Mouse (Mus musculus) myocyte (in vitro differentiated cells): ENCODE data around the gene Adgrf5. TPM values are rescaled to one million over a fixed set of nuclear protein-coding genes. Genes with fewer than 3 reads are reported as not detected.

Source experiments
- H3K27me3 ChIP-seq: one replicate; pipeline ENCODE4 v1.6.1; 2011; ENCODE audit not compliant: control insufficient read depth, insufficient read depth, insufficient read length
- H3K36me3 ChIP-seq: one replicate; pipeline ENCODE4 v1.6.1; 2011; ENCODE audit not compliant: control insufficient read depth, insufficient read depth
- H3K4me2 ChIP-seq: one replicate; pipeline ENCODE4 v1.6.1; 2011; ENCODE audit warnings: low read depth, control low read depth
- H3K4me3 ChIP-seq: one replicate; pipeline ENCODE4 v1.5.1; 2011; ENCODE audit warnings: mild to moderate bottlenecking, control low read depth, moderate library complexity
- H3K79me2 ChIP-seq: one replicate; pipeline ENCODE4 v1.6.1; 2011; ENCODE audit not compliant: control insufficient read depth, insufficient read depth
- H3ac ChIP-seq: one replicate; pipeline ENCODE4 v1.6.1; 2011; ENCODE audit not compliant: control insufficient read depth, insufficient read length
- CEBPB ChIP-seq: IDR thresholded peaks from 2 replicates; pipeline ENCODE4 v1.6.1; 2011; ENCODE audit warnings: mild to moderate bottlenecking, moderate library complexity; ENCODE audit not compliant: poor library complexity, insufficient read depth, severe bottlenecking
- E2F4 ChIP-seq: IDR thresholded peaks from one replicate; pipeline ENCODE4 v1.6.1; 2011; ENCODE audit warnings: mild to moderate bottlenecking, control low read depth, moderate library complexity; ENCODE audit not compliant: insufficient read depth
- MAX ChIP-seq: IDR thresholded peaks from one replicate; pipeline ENCODE4 v1.6.1; 2011; ENCODE audit warnings: low read depth, mild to moderate bottlenecking, control low read depth
- MYOD1 ChIP-seq, 3 experiments: IDR thresholded peaks; one replicate each; pipeline ENCODE4 v1.6.1; 2011; ENCODE audit warnings: control low read depth in 2 of 3, low read depth in 2 of 3, mild to moderate bottlenecking in 2 of 3, moderate library complexity in 1 of 3; ENCODE audit not compliant: insufficient read length in 2 of 3, control insufficient read depth in 1 of 3
- MYOG ChIP-seq, 3 experiments: IDR thresholded peaks; one replicate each; pipeline ENCODE4 v1.6.1; 2011; ENCODE audit warnings: control low read depth in 2 of 3, low read depth in 2 of 3, mild to moderate bottlenecking in 2 of 3; ENCODE audit not compliant: insufficient read length in 2 of 3, control insufficient read depth in 1 of 3, insufficient read depth in 1 of 3
- POLR2A ChIP-seq: IDR thresholded peaks from one replicate; pipeline ENCODE4 v1.6.1; 2011; ENCODE audit warnings: low read depth, mild to moderate bottlenecking, control low read depth, moderate library complexity; ENCODE audit not compliant: insufficient read length
- POLR2AphosphoS2 ChIP-seq: IDR thresholded peaks from one replicate; pipeline ENCODE4 v1.6.1; 2011; ENCODE audit warnings: low read depth, control low read depth; ENCODE audit not compliant: insufficient read length
- REST ChIP-seq: IDR thresholded peaks from one replicate; pipeline ENCODE4 v1.6.1; 2011; ENCODE audit warnings: mild to moderate bottlenecking, control low read depth, moderate library complexity; ENCODE audit not compliant: insufficient read depth, insufficient read length
- SRF ChIP-seq: IDR thresholded peaks from one replicate; pipeline ENCODE4 v1.6.1; 2011; ENCODE audit warnings: low read depth; ENCODE audit not compliant: control insufficient read depth, insufficient read length
- TCF12 ChIP-seq: IDR thresholded peaks from one replicate; pipeline ENCODE4 v1.6.1; 2011; ENCODE audit warnings: mild to moderate bottlenecking, control low read depth; ENCODE audit not compliant: poor library complexity, insufficient read depth, severe bottlenecking
- TCF3 ChIP-seq: IDR thresholded peaks from one replicate; pipeline ENCODE4 v1.6.1; 2011; ENCODE audit warnings: low read depth, control low read depth; ENCODE audit not compliant: insufficient read length
- USF1 ChIP-seq: IDR thresholded peaks from one replicate; pipeline ENCODE4 v1.6.1; 2011; ENCODE audit warnings: low read depth, mild to moderate bottlenecking, control low read depth, moderate library complexity
- polyA plus RNA-seq: library from polyadenylated mRNA; unstranded; fragments of >200 nt; fragmentation: generic; extraction: Trizol; gene quantifications from one replicate; pipeline ENCODE4 v1.2.1, GENCODE M21; 2012; ENCODE audit warnings: missing spikeins

Adgrf5 gene
- polyA plus RNA-seq, 1 experiment, result 0.04 TPM

GRCm38 (mm10) chr17:43495502-43495901, 135.3 kb downstream of the Adgrf5 start:
- no peaks in the 10 kb centered on the region for H3K36me3 ChIP-seq
- H3K79me2 ChIP-seq, result no peaks in the 10 kb centered on the region
- no peak overlapping the region for H3K4me3 ChIP-seq
- no peak overlapping the region for H3K4me2 ChIP-seq
- no peaks in the 10 kb centered on the region for H3K27me3 ChIP-seq
- TF ChIP-seq TCF3, result no peak
- no peak for TF ChIP-seq POLR2AphosphoS2
- TF ChIP-seq MAX, result no peak
- TF ChIP-seq MYOD1 (IDR thresholded peaks at IDR 0.05; ENCODE audit: control insufficient read depth in 1 of 3, insufficient read length in 2 of 3, low read depth in 2 of 3), result no peak
- no peak for TF ChIP-seq POLR2A
- no peak for TF ChIP-seq REST
- no peak overlapping the region for H3ac ChIP-seq

- Histone ChIP-seq H3ac (no peak overlapping the region), H3K4me3 (no peak overlapping the region), H3K79me2 (no peaks in the 10 kb centered on the region), H3K4me2 (no peak overlapping the region), H3K36me3 (no peaks in the 10 kb centered on the region), H3K27me3 (no peaks in the 10 kb centered on the region)
- TF ChIP-seq E2F4, result no peak
- TF ChIP-seq REST, result no peak
- no peak for TF ChIP-seq TCF3
- TF ChIP-seq CEBPB, result no peak
- TF ChIP-seq SRF, result no peak
- no peak for TF ChIP-seq MAX
- TF ChIP-seq USF1, result no peak
- TF ChIP-seq MYOD1 (IDR thresholded peaks at IDR 0.05; ENCODE audit: control insufficient read depth in 1 of 3, insufficient read length in 2 of 3, low read depth in 2 of 3), result no peak
- TF ChIP-seq MYOG (IDR thresholded peaks at IDR 0.05; ENCODE audit: control insufficient read depth in 1 of 3, insufficient read depth in 1 of 3, insufficient read length in 2 of 3, low read depth in 2 of 3), result no peak
- TF ChIP-seq POLR2A, result no peak
- no peak for TF ChIP-seq TCF12
- TF ChIP-seq POLR2AphosphoS2, result no peak
Observed at GRCm38 (mm10) chr17:43497521-43497920, 137.3 kb downstream of the Adgrf5 start.

- no peak for TF ChIP-seq MYOD1 (IDR thresholded peaks at IDR 0.05; ENCODE audit: control insufficient read depth in 1 of 3, insufficient read length in 2 of 3, low read depth in 2 of 3)
- TF ChIP-seq POLR2AphosphoS2, result no peak
- no peak for TF ChIP-seq REST
- TF ChIP-seq POLR2A, result no peak
- TF ChIP-seq SRF, result no peak
- no peak for TF ChIP-seq MAX
- no peak for TF ChIP-seq E2F4
- no peak for TF ChIP-seq MYOG (IDR thresholded peaks at IDR 0.05; ENCODE audit: control insufficient read depth in 1 of 3, insufficient read depth in 1 of 3, insufficient read length in 2 of 3, low read depth in 2 of 3)
- TF ChIP-seq CEBPB, result no peak
- TF ChIP-seq USF1, result no peak
- TF ChIP-seq TCF3, result no peak
- TF ChIP-seq TCF12, result no peak
- no peaks in the 10 kb centered on the region for H3K79me2 ChIP-seq
- no peaks in the 10 kb centered on the region for H3K36me3 ChIP-seq
- no peaks in the 10 kb centered on the region for H3K27me3 ChIP-seq
- no peak overlapping the region for H3ac ChIP-seq
- H3K4me3 ChIP-seq, result no peak overlapping the region
- H3K4me2 ChIP-seq, result no peak overlapping the region
Observed at GRCm38 (mm10) chr17:43500513-43500912, 140.3 kb downstream of the Adgrf5 start.

- Histone ChIP-seq H3K27me3 (no peaks in the 10 kb centered on the region), H3K79me2 (no peaks in the 10 kb centered on the region), H3K4me3 (no peak overlapping the region), H3ac (no peak overlapping the region), H3K36me3 (no peaks in the 10 kb centered on the region), H3K4me2 (no peak overlapping the region)
- TF ChIP-seq E2F4 (no peak), POLR2A (no peak), USF1 (no peak), SRF (no peak), TCF3 (no peak), MAX (no peak), POLR2AphosphoS2 (no peak), REST (no peak), MYOG (IDR thresholded peaks at IDR 0.05; ENCODE audit: control insufficient read depth in 1 of 3, insufficient read depth in 1 of 3, insufficient read length in 2 of 3, low read depth in 2 of 3) (no peak), TCF12 (no peak), CEBPB (no peak), MYOD1 (IDR thresholded peaks at IDR 0.05; ENCODE audit: control insufficient read depth in 1 of 3, insufficient read length in 2 of 3, low read depth in 2 of 3) (no peak)
Observed at GRCm38 (mm10) chr17:43501223-43501622, 141.0 kb downstream of the Adgrf5 start.

- no peak overlapping the region for H3K4me3 ChIP-seq
- no peak overlapping the region for H3ac ChIP-seq
- TF ChIP-seq TCF12 (no peak), POLR2A (no peak), E2F4 (no peak), SRF (no peak), REST (no peak), MYOG (IDR thresholded peaks at IDR 0.05; ENCODE audit: control insufficient read depth in 1 of 3, insufficient read depth in 1 of 3, insufficient read length in 2 of 3, low read depth in 2 of 3) (no peak), MAX (no peak), TCF3 (no peak), POLR2AphosphoS2 (no peak), USF1 (no peak), CEBPB (no peak), MYOD1 (IDR thresholded peaks at IDR 0.05; ENCODE audit: control insufficient read depth in 1 of 3, insufficient read length in 2 of 3, low read depth in 2 of 3) (no peak)
- H3K36me3 ChIP-seq, result no peaks in the 10 kb centered on the region
- H3K79me2 ChIP-seq, result no peaks in the 10 kb centered on the region
- no peaks in the 10 kb centered on the region for H3K27me3 ChIP-seq
- no peak overlapping the region for H3K4me2 ChIP-seq
Observed at GRCm38 (mm10) chr17:43501631-43502030, 141.4 kb downstream of the Adgrf5 start.
